Mouse (Mus musculus): Measurements from ENCODE around the gene Hoxb4.

Hoxb4 gene

DNA sequence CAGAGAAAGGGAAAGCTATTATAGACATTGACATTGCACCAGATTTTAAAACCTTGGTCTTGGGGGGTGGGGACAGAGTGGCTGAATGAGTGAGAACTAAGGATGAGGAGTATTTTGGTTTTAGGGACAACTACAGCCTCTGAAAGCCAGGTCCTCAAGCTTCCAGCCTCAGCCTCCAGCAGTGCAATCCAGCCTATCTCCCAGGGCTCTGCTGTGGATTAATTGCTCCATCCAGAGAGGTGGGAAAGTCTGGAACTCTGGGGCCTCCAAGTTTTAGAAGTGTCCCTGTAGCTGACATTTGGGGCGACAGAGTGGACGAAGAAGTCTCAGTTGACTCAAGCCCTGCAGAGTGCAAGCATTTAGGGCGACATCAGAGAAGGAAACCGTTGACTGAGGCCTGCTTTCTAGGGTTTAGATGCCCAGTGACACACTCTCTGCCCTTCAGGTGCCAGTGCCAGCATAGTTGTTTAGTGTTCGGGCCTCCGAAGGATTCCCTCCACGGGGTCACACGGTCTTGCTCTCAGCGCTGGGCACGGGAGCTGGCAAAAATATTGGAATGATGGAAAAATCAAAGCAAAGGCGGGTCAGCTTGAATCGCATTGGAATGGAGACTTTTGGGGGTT is 4.2 kb upstream of the Hoxb4 start:
- peak in 1 of 2 experiments; percentile 18 for DNase-seq (ENCODE audit: low spot score in 2 of 2)

DNA sequence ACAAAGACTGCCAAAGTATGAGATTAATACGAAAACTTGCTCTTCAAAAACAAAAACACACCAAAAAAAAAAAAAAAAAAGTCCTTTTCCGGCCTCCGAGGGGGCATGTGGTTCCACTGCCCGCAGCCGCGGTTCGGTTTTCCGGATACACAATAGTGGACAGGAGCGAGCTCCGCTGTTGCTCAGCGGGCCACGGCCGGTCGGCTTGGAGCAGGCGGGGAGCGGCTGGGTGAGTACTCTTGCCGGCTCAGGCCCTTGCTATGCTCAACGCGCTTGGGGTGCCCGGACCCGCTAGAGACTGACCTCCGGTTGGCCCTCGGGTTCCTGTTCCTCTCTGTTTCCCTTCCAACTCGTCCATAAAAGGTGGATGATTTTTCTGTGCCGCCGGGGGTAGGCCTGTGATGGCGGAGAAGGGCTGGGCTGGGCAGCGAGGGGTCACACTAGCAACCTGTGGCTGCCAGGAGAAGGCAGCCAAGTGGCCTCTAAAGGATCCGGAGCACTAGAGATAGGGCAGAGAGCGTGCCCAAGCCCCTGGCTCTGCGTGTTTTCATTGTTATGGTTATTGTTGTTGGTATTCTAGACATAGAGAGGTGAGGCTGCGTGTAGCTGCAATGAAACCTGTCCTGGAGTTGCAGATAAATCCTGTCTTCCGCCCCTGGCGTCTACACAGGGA is 3.3 kb upstream of the Hoxb4 start:
- DNase-seq (ENCODE audit: low spot score in 2 of 2) = peak in 1 of 2 experiments; percentile 25

DNA sequence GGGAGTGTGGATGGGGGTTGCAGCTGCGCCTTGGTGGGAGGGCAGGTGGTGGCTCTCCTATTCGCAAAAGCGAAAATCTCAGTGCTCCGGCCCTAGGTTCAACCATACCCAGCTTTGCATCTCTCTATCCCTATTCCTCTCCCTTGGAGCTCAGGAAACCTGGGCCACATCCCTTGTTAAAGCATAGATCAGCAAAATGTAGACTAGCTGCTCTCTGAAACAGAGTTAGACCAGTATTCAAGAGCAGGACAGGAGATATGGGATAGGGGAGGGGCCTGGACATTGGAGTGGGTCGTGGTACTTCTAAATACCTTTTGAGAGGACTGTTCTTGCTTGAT is 2.8 kb upstream of the Hoxb4 start:
- DNase-seq (ENCODE audit: low spot score in 2 of 2) = peak in 1 of 2 experiments; percentile 11

DNA sequence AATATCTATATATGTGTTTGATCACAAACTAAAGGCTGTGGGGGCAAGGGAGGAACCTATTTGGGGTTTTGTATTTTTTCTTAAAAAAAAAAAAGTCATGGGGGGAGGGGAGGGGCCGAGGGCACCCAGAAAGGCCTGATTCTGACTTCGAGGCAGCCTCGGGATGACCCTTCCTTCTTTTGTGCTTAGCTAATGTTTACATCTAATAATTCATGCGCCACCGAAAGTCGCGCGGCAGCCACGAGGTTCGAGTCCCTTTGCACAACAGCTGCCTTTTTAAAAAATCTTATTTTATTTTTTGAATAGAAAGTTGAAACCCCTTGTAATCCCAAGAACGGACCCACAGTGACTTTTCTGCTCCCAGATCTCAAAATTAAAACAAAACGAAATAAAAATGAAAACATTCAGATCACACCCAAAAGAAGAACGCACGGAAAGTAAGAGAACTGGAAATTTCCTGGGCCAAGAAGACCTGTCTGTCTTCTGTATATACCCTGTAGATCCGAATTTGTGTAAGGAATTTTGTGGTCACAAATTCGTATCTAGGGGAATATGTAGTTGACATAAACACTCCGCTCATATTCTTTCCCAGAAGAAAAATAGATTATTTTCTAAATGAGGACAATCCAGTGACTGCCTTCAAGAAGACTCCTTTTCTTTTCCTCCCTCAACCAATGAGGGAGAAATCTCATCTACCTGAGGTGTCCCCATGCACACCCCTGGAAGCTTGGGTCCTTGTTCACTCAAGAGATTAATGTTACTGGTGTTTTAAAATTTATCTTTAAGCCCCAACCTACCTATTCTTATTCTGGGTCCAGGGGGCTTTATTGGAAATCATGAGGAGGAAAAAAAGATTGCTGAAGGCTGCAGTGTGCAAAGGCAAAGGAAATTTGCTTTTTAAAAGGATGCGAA is 1.1 kb upstream of the Hoxb4 start:
- peak in 1 of 2 experiments; percentile 7 for DNase-seq (ENCODE audit: low spot score in 2 of 2)

DNA sequence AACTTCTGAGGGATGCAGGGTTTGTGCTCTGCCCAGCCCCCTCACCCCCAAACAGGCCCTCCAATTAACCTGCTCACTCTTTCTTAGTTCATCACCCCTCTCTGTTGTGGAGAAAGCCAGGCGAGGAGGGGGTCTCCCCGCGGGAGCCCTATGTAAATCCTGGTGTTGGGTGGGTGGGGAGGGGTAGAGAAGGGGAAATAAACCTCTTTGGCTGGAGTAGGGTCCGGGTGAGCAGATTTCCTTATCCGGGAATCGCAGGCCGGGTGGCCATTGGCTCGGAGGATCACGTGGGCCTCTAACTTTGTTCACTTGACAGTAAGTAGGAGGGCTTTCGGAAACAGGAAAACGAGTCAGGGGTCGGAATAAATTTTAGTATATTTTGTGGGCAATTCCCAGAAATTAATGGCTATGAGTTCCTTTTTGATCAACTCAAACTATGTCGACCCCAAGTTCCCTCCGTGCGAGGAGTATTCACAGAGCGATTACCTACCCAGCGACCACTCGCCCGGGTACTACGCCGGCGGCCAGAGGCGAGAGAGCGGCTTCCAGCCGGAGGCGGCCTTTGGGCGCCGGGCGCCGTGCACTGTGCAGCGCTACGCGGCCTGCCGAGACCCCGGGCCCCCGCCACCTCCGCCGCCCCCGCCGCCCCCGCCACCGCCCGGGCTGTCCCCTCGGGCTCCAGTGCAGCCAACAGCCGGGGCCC is 452 bp downstream of the Hoxb4 start:
- DNase-seq (ENCODE audit: low spot score in 2 of 2) = peak; percentile 47 to 77

DNA sequence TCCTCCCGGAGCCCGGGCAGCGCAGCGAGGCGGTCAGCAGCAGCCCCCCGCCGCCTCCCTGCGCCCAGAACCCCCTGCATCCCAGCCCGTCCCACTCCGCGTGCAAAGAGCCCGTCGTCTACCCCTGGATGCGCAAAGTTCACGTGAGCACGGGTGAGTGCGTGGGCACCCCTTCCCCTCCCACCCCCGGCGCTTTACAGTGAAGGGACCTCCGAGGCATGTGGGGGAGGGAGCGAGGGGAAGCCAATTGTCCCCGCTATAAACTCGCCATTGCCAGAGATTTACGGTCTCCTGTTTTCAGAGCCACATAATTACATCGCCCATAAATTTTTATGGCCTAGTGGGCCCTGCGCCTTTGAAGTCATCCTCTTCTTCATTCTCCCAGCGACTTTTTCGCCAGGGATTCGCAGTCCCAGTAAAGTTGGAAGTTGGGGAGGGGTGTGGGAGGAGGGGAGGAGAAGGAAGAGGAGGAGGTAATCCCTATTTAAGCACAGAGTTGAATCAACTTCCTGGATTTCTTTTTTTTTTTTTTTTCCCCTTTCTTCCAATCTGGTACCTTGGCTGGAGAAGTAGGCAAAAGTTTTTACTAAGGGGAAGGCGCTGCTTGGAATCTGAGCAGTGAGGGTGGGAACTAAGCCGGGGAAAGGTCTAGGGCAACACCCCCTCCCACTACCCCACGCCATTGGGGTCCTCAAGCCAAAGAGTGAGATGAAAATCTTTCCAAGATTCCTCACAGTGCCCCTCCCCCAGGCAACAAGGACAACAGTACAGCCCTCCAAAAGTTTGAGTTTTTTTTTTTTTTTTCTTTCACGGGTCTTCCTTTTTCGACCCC is 1.2 kb downstream of the Hoxb4 start:
- peak in 1 of 2 experiments; percentile 22 for DNase-seq (ENCODE audit: low spot score in 2 of 2)

DNA sequence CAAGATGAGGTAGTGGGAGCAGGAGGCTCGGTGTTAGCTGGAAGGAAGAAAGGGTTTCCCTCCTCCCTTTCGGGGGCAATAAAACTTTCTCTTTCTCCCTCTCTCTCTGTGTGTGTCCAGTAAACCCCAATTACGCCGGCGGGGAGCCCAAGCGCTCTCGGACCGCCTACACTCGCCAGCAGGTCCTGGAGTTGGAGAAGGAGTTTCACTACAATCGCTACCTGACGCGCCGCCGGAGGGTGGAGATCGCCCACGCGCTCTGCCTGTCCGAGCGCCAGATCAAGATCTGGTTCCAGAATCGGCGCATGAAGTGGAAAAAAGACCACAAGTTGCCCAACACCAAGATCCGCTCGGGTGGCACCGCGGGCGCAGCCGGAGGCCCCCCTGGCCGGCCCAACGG is 1.8 kb downstream of the Hoxb4 start:
- DNase-seq (ENCODE audit: low spot score in 2 of 2) = peak; percentile 30 to 65

DNA sequence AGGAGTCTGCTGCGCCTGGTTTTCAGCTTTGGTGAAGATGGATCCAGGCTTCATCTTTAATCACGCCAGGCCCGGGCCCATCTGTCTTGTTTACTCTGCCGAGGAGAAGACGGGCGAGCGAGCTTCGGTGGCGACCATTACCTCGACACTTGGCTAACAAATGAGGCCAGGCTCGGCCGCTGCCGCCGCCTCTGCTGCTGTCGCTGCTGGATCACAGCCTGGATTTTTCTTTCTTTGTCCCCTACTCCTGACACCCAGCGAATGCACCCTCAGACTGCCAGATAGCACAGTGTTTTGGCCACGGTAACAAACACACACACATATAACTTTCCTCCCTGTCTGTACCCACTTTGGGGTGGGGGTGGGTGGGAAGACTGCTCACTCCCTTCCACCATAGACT is 2.6 kb downstream of the Hoxb4 start:
- DNase-seq (ENCODE audit: low spot score in 2 of 2) = no peak

DNA sequence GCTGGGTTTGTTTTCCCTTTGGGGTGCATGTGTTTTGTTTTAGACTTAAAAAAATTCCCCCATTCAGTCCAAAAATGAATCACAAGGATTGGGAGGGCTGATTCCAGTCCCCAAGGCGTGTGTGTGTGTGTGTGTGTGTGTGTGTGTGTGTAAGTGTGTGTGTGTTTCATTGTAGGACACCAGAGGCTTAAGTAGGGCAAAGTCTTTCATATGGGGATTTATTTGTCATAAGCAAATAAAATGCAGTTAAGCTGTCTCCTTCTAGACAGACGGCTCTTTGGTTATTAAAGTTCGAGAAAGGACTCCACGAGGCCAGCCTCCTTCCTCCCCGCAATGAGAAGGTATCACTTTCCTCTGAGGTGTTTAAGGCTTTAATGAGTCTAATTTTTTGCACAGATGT is 3.8 kb downstream of the Hoxb4 start:
- peak in 1 of 2 experiments; percentile 10 for DNase-seq (ENCODE audit: low spot score in 2 of 2)

DNA sequence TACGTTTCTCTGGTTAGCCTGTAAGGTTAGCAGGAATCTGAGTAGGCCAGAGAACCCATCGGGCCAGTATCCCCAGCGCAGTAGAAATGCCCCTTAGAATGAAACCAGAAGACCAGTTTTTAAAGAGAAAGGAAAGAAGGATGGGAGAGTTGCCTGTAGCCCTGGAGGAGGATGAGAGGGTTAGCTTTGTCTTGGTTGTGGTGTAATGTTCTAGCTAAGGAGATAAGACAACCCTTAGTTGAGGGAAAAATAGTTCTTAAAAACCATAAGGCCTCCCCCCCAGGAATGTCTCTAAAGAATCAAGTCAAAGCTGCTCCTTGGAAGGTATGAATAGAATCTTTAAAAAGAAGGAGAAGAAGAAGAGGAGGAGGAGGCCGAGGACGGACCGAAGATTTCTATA is 4.7 kb downstream of the Hoxb4 start:
- DNase-seq (ENCODE audit: low spot score in 2 of 2) = no peak

DNA sequence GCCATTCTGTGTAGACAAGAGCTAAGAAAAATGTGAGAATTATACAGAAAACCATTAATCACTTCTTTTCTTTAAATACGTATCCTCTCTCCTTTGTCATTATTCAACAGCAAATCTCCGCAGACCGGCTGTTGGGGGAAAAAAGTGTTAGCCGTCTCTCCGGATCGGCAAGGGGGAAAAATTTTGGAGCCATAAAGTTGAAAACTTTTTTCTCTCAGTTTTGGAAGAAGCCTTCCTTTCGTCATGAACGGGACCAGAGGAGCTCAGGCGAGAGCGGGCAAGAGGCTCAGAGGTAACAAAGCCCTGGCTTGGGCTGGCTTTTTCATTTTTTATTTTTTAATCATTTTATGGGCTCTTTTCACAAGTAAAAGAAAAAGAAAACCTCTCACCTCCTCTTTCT is 5.1 kb downstream of the Hoxb4 start, which contains the start of gene Hoxb3:
Gene Hoxb3 (plus strand): TSS at position 173 of the 400 bp plus-strand sequence.
- no peak for DNase-seq (ENCODE audit: low spot score in 2 of 2)

DNA sequence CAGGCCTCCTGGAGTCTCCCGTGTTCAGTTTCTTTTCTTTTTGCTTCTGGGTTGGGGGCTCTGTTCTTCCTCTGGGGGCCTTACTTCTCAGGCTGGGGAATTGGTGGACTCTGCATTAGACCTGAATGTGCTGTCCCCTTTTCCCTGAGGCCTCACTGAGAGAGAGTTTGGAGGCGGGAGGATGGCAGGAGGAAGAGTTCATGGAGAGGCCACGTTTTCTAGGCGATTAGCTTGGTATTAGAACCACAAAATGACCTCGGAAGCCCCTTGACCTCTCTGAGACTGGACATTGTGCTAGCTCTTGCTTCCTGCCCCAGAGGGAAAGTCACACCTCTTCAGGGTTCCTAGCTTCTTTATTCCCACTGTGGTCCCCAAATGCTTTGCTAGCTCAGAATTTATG is 6.1 kb downstream of the Hoxb4 start:
- DNase-seq (ENCODE audit: low spot score in 2 of 2) = no peak

DNA sequence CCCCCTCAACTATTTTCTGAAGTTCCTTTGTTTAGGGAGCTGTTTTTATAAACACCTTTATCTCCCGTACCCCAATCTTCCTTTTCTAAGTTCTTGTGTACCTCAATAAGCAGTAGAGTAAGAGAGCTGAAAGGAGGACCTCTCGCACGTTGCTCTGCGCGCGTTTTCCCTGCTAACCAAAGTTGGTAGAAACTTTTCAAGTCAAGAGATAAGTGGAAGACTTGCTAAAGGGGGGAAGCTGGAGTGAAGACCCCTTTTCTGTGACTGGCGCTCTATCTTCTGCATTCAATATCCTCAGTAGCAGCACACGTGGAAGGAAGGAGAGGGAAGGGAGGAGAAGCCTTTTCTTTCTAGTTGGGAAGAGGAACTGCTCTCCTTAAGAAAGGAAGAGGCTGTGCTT is 6.9 kb downstream of the Hoxb4 start:
- no peak for DNase-seq (ENCODE audit: low spot score in 2 of 2)

DNA sequence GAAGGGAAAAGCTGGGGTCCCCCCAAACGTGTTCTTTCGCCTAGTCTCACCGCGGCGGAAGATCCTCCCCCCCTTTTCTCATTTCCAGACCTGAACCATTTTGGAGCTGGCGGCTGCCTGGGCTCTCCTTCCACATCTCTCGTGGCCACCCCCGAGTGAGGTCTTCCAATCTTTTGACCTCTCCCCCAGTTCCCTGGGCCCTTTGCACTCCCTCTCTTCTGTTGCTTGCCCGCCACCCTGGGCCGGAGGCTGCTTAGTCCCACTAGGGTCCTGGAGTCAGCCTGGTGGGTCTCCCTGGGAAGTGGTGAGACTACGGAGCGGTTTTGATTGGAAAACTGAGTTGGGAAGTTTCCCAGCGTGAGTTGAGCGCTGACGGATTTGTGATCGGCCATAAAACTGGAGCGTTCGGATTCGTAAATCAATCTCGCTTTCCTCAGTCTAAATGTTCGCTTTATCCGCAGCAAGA is 7.7 kb downstream of the Hoxb4 start:
- DNase-seq (ENCODE audit: low spot score in 2 of 2) = no peak

DNA sequence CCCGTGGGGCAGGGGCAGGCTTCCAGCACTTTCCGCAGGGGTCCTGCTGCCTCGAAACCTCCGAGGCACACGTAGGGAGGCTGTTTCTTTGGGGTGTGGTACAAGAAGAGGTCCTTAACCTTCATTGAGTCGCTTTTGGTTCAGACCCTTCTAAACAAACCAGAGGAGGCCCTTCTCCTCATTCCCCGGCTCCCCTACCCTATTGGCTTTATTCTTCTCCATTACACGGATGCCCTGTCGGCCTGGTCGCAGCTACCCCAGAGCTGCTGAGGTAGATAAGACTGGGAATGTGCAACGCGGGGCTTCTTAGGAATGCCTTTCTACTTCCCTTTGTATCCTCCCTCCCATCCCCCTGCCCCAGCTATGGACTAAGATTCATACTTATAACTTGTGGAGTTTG is 8.6 kb downstream of the Hoxb4 start:
- no peak for DNase-seq (ENCODE audit: low spot score in 2 of 2)

DNA sequence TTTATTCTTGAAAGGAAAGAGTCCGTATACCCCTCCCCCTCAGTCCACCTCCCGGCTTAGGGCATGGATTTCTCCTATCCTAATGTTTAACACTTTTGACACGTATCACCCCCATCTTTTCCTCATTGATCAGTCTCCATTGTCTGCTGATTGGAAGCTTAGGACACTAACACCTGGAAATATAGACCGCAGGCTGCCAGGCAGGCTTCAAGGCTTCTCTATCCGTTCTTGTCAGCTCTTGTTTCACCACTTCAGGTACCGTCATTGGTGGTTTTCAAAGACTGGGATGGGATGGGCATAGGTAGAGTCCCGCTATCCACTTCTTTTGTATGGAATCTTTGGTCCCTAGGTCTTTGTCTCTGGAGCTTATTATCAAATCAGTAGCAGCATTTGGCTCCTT is 9.1 kb downstream of the Hoxb4 start:
- DNase-seq (ENCODE audit: low spot score in 2 of 2) = no peak

DNA sequence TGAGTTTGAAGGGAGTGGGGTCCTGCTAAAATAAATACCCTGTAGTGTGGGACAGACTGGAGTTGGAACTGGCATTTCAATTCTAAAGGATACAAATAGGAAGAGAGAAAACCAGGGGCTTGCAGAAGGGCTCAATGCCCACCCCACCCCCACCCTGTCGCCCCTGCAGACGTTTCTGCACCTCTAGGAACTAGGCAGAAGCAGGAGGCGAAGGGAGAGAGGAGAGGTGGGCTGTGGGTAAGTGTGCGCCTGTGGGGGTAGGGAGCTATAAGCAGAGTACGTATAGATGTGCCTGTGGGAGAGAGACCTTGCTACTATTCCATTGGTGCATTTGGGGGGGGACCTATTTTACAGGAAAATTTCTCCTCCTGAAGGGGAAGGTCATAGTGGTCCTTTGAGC is 9.7 kb downstream of the Hoxb4 start:
- DNase-seq (ENCODE audit: low spot score in 2 of 2) = no peak

DNA sequence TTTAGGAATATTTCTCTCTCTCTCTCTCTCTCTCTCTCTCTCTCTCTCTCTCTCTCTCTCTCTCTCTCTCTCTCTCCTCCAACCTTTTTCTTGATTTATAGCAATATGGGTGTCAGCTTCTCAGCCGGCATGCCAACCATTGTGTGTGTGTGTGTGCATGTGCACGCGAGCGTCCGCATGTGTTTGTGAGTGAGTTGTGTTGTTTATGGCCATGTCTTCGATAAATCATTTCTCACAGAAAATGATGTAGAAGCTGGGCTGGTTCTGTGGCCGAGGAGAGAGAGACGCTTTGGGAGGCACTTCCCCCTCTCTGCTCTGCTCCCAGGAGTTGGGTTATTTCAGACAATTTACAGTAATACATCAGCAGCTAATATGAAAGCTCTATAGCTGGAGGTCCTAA is 10.5 kb downstream of the Hoxb4 start:
- no peak for DNase-seq (ENCODE audit: low spot score in 2 of 2)

DNA sequence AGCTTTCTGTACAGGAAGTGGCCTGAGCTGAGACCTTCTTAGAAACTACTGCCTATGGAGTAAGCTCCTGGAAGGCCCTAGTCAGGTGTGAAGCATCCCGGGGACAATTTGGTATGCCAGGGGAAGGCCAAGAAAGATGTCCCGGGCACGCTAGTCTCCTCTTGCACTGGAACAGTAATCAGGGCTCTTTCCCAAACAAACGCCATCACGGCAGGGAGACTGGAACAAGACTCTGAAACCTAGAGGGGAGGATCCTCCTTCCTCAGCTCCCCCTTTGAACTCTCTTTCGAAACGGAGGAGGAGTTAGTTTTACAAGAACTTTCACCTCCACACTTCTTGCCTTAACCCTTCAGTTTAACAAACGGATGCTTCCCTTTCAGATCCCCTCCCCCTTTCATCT is 14.0 kb downstream of the Hoxb4 start:
- DNase-seq (ENCODE audit: low spot score in 2 of 2) = no peak

DNA sequence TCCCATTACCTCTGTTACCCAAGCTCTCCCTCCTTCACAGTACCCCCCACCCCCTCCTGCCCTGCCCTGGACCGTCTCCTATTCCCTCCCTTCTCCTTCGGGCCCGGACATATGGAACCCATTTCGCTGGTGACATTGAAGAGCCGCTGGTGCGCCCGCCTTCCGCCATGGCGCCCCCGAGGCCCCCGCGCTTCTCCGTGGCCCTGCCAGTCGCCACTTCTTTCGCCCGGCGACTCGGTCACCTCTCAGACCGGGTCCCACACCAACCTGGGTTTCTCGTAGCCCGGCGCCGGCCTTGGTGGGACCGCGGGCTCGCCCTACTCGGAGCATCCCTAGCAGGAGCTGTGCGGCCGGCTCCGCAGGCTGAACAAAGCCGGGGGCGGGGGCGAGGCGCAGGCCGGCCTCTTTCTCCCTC is 14.6 kb downstream of the Hoxb4 start:
- no peak for DNase-seq (ENCODE audit: low spot score in 2 of 2)
